In the genomic region with DNA sequence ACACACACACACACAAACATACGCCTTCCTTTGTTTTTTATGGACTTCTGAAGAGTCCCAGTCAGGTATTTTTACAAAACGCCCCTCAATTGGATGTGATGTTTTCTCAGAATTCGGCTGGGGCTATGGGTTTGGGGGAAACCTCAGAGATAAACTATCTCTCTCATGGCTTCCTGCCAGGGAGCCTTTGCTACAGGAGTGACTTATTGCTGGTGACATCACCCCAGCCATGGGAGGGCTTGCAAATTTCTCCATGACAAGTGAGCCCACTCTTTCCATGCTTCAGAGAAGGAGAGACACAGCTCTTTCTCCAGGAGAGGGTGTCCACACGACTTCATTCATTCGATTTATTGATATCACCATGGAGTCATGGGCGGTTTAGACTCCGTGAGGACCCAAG, we compare ENCODE assay signal across 26 mouse cellular contexts.
DNase-seq lines count a peak whose midpoint lies in the region; ATAC-seq lines count a peak whose summit lies in the region.
"Had no signal": no experiment of that assay in that cellular context is flagged by ENCODE, and none has a peak within 500 bp of the region (broad histone marks: within the 10 kb centered on the region; RNA-seq: fewer than 3 reads in every experiment).

No protein-coding gene starts in this region.

- 60% methylated on average over 7 of the region's 7 CpGs for WGBS in neural tube, embryonic 13.5 days

- no peaks in the 10 kb centered on the region for H3K36me3 ChIP-seq in neural tube, embryonic 13.5 days
- H3K36me3 ChIP-seq: embryonic facial prominence, embryonic 15.5 days; forebrain, embryonic 10.5 days; G1E; heart, embryonic 10.5 days had no signal

- peaks cover 1% of the 10 kb centered on the region for H3K4me1 ChIP-seq in neural tube, embryonic 13.5 days (replicated peaks)
- H3K4me1 ChIP-seq: embryonic facial prominence, embryonic 15.5 days; forebrain, embryonic 10.5 days had no signal

- no peak overlapping the region for H3K4me3 ChIP-seq in neural tube, embryonic 13.5 days
- H3K4me3 ChIP-seq: embryonic facial prominence, embryonic 15.5 days; erythroblast, embryonic 14.5 days; forebrain, embryonic 10.5 days; heart, embryonic 10.5 days had no signal

- peak; percentile 17 to 23 for DNase-seq in adrenal gland, postnatal 36 days
- no peak for DNase-seq in adrenal gland, postnatal 10 days
- no peak for DNase-seq in neural tube, embryonic 10.5 days (ENCODE audit: extremely low spot score, low spot score)
- DNase-seq in CD4-positive, CD25-positive, alpha-beta regulatory T cell, adult 2 months (ENCODE audit: low read depth, low spot score) = peak; percentile 17
- peak; percentile 26 for DNase-seq in c-Kit-positive CD71-negative TER-119-negative erythroid progenitor cells, embryonic 14.5 days (ENCODE audit: low read depth)
- no peak for DNase-seq in heart, adult 8-10 months (ENCODE audit: low spot score)
- DNase-seq in heart, postnatal 4 days = no peak
- DNase-seq: adrenal gland, adult 2 months; cerebellum, adult 18-20 months; cerebellum, adult 9-11 months; cerebellum, postnatal 36 days; gastrocnemius, postnatal 36 days; heart, adult 11 months; heart, postnatal 10 days had no signal

- H3K27ac ChIP-seq in neural tube, embryonic 13.5 days (replicated peaks) = no peak overlapping the region
- H3K27ac ChIP-seq: embryonic facial prominence, embryonic 15.5 days; forebrain, embryonic 10.5 days; heart, embryonic 10.5 days; hindbrain, embryonic 14.5 days had no signal

- H3K27me3 ChIP-seq in neural tube, embryonic 13.5 days = no peaks in the 10 kb centered on the region
- H3K27me3 ChIP-seq: Patski had no signal

- peak; percentile 47; the same call in 1 of the 2 replicates for ATAC-seq in neural tube, embryonic 13.5 days (ENCODE audit: low read depth)
- ATAC-seq: activated CD4-positive, CD25-positive, alpha-beta regulatory T cell, adult 4 months; forebrain, embryonic 14.5 days; inflammation-experienced regulatory T-cells, adult 6 months; intestine, postnatal 0 days; Patski had no signal

- H3K9me3 ChIP-seq in neural tube, embryonic 13.5 days = no peaks in the 10 kb centered on the region
- H3K9me3 ChIP-seq: embryonic facial prominence, embryonic 15.5 days; forebrain, embryonic 10.5 days; heart, embryonic 10.5 days had no signal

- no peak overlapping the region for H3K9ac ChIP-seq in neural tube, embryonic 13.5 days
- H3K9ac ChIP-seq: embryonic facial prominence, embryonic 15.5 days; hindbrain, embryonic 14.5 days had no signal

- no peak overlapping the region for H3K4me2 ChIP-seq in neural tube, embryonic 13.5 days
- H3K4me2 ChIP-seq: embryonic facial prominence, embryonic 15.5 days; hindbrain, embryonic 14.5 days had no signal

Comparison
In these comparisons a context has a peak if more than half of its experiments do, and no peak if none do; other contexts are left out.
1. DNase-seq: peak in adrenal gland, postnatal 36 days (2 of 2), CD4-positive, CD25-positive, alpha-beta regulatory T cell, adult 2 months (single experiment) and c-Kit-positive CD71-negative TER-119-negative erythroid progenitor cells, embryonic 14.5 days (single experiment); none in adrenal gland, postnatal 10 days (single experiment), neural tube, embryonic 10.5 days (single experiment), heart, adult 8-10 months (single experiment) and heart, postnatal 4 days (single experiment).